Mouse (Mus musculus) left cerebral cortex, adult 2 months (tissue): ENCODE measurements around the gene Rgl2. TPM values are rescaled to one million over a fixed set of nuclear protein-coding genes. Genes with fewer than 3 reads are reported as not detected.
"Not testable (repeated sequence)": the region's sequence is repeated elsewhere in the genome, so short reads cannot be mapped to it uniquely, and the experiment has no call there.

Experiments
- DNase-seq, 2 experiments: peaks; one replicate each; pipeline ENCODE4 v3.0.0; 2021 to 2022; ENCODE audit warnings: low spot score in 2 of 2, mixed read lengths in 1 of 2; ENCODE audit errors: extremely low spot score in 1 of 2
- H3K27ac ChIP-seq: fragments of 200-600 bp; 2 replicates; pipeline ENCODE4 v1.8.1; 2022
- H3K4me3 ChIP-seq: fragments of 200-600 bp; 2 replicates; pipeline ENCODE4 v1.8.1; 2022
- CTCF ChIP-seq: fragments of 200-600 bp; IDR thresholded peaks from 2 replicates; pipeline ENCODE4 v1.8.1; 2022; ENCODE audit warnings: antibody characterized with exemption, mild to moderate bottlenecking, moderate library complexity
- intact Hi-C: fragments of 180-260 bp; cut with DNase I; formaldehyde crosslinking; loops from one replicate; pipeline ENCODE4 v1.15.1; 2025
- total RNA-seq, 2 experiments: library from RNA; stranded (reverse); gene quantifications; 2 replicates each; pipeline ENCODE4 v1.2.3; 2021

The Rgl2 gene
- total RNA-seq, 2 experiments from 2014 or later: 63.4 to 74.3 TPM

- Histone ChIP-seq H3K4me3 (no peak overlapping the region), H3K27ac (no peak overlapping the region)
- intact Hi-C loops: loop anchor here (2.0 to 10.0 kb wide), 2 partner anchors 24 to 502 kb away; partner anchors contain the start of gene Zfp101
- no peak for DNase-seq
- peak; percentile 60 for TF ChIP-seq CTCF
Measured at GRCm38 (mm10) chr17:33897114-33897794, 32.1 kb upstream of the Rgl2 start.

- H3K27ac ChIP-seq, DNase-seq, H3K4me3 ChIP-seq: not testable (repeated sequence)
- intact Hi-C loops: loop anchor here (10.0 kb wide), 1 partner anchor 503 kb away; the partner anchor contains the start of gene Zfp101
Measured at GRCm38 (mm10) chr17:33898193-33898592, 31.1 kb upstream of the Rgl2 start.

- no peak for TF ChIP-seq CTCF
- Histone ChIP-seq H3K4me3 (no peak overlapping the region), H3K27ac (no peak overlapping the region)
- no peak for DNase-seq
- intact Hi-C loops: loop anchor here (10.0 kb wide), 1 partner anchor 505 kb away; the partner anchor contains the start of gene Zfp101
Measured at GRCm38 (mm10) chr17:33899642-33900041, 29.7 kb upstream of the Rgl2 start.

GRCm38 (mm10) chr17:33900281-33900988 lies 28.9 kb upstream of the Rgl2 start:
- no peak for TF ChIP-seq CTCF
- intact Hi-C loops: no loop called here

GRCm38 (mm10) chr17:33900989-33901314 lies 28.4 kb upstream of the Rgl2 start:
- no peak for DNase-seq
- Histone ChIP-seq H3K27ac (no peak overlapping the region), H3K4me3 (no peak overlapping the region)
- intact Hi-C loops: no loop called here
- TF ChIP-seq CTCF: no peak

More at GRCm38 (mm10) chr17:33900281-33900988, 28.9 kb upstream of the Rgl2 start:
- DNase-seq: no peak
- Histone ChIP-seq H3K27ac (no peak overlapping the region), H3K4me3 (no peak overlapping the region)

GRCm38 (mm10) chr17:33901653-33902052 lies 27.7 kb upstream of the Rgl2 start:
- H3K4me3 ChIP-seq: no peak overlapping the region
- TF ChIP-seq CTCF: no peak
- no peak overlapping the region for H3K27ac ChIP-seq
- no peak for DNase-seq
- intact Hi-C loops: no loop called here

- no peak for TF ChIP-seq CTCF
- no peak overlapping the region for H3K27ac ChIP-seq
- H3K4me3 ChIP-seq: no peak overlapping the region
- DNase-seq: no peak
- intact Hi-C loops: no loop called here
Measured at GRCm38 (mm10) chr17:33902079-33902478, 27.3 kb upstream of the Rgl2 start.

GRCm38 (mm10) chr17:33902491-33902890 lies 26.9 kb upstream of the Rgl2 start:
- no peak for TF ChIP-seq CTCF
- DNase-seq: no peak
- Histone ChIP-seq H3K27ac (no peak overlapping the region), H3K4me3 (no peak overlapping the region)
- intact Hi-C loops: no loop called here

- H3K27ac ChIP-seq, H3K4me3 ChIP-seq, DNase-seq, intact Hi-C loops: not testable (repeated sequence)
Measured at GRCm38 (mm10) chr17:33903911-33904651, 25.3 kb upstream of the Rgl2 start.

- intact Hi-C loops, DNase-seq, H3K27ac ChIP-seq, H3K4me3 ChIP-seq: not testable (repeated sequence)
Measured at GRCm38 (mm10) chr17:33904835-33905234, 24.5 kb upstream of the Rgl2 start, which contains the start of gene Platr17. TSS of gene Platr17 (plus strand) at chr17:33905135.

- no peak for TF ChIP-seq CTCF
- peak; percentile 53 to 59 for DNase-seq
- peak overlapping the region; percentile 76 for H3K4me3 ChIP-seq
- H3K27ac ChIP-seq: peak overlapping the region; percentile 90
- intact Hi-C loops: loop anchor here (1.0 kb wide), 1 partner anchor 18 kb away; the partner anchor contains the start of gene Kifc1
Measured at GRCm38 (mm10) chr17:33908331-33909076, 20.8 kb upstream of the Rgl2 start.
